Mouse (Mus musculus) liver, embryonic 14.5 days (tissue): ENCODE data around the gene Mrpl54. TPM values are rescaled to one million over a fixed set of nuclear protein-coding genes. Genes with fewer than 3 reads are reported as not detected.

Experiments
- ATAC-seq: fragments of 200-750 bp; cut with Nextera tagmentation; 2 replicates; pipeline ENCODE4 v1.8.0; 2017; ENCODE audit warnings: moderate number of reproducible peaks, mild to moderate bottlenecking, moderate library complexity; ENCODE audit not compliant: insufficient read depth
- DNase-seq, 3 experiments: peaks; one replicate each; pipeline ENCODE4 v3.0.0-alpha.2; 2012 to 2013; ENCODE audit warnings: low read depth in 3 of 3, low spot score in 3 of 3
- H3K27ac ChIP-seq: fragments of 300-500 bp; sonication (generic); 2 replicates; pipeline ENCODE4 v1.5.1; 2014; ENCODE audit warnings: moderate library complexity, mild to moderate bottlenecking, control low read depth, inconsistent platforms
- H3K27me3 ChIP-seq: fragments of 300-500 bp; sonication (generic); 2 replicates; pipeline ENCODE4 v1.6.1; 2014; ENCODE audit warnings: mild to moderate bottlenecking, low read length, moderate library complexity; ENCODE audit not compliant: control insufficient read depth, insufficient read depth
- H3K36me3 ChIP-seq: fragments of 300-500 bp; sonication (generic); replicated peaks from 2 replicates; pipeline ENCODE4 v1.6.1; 2014; ENCODE audit warnings: low read depth; ENCODE audit not compliant: control insufficient read depth, insufficient read depth
- H3K4me1 ChIP-seq, 2 experiments: fragments of 200-500 bp in 1 of 2; fragments of 300-500 bp in 1 of 2; sonication (generic) in 1 of 2; replicated peaks; 2 replicates each; pipeline ENCODE4 v1.6.1; 2012 to 2014; ENCODE audit warnings: antibody characterized with exemption in 1 of 2, inconsistent platforms in 1 of 2, low read length in 1 of 2; ENCODE audit not compliant: control insufficient read depth in 2 of 2, insufficient read depth in 2 of 2
- H3K4me2 ChIP-seq: fragments of 300-500 bp; sonication (generic); 2 replicates; pipeline ENCODE4 v1.6.1; 2014; ENCODE audit warnings: low read depth, mild to moderate bottlenecking, control low read depth, moderate library complexity
- H3K4me3 ChIP-seq, 2 experiments: fragments of 200-500 bp in 1 of 2; fragments of 300-500 bp in 1 of 2; sonication (generic) in 1 of 2; 2 replicates each; pipeline ENCODE4 v1.5.1; 2012 to 2014; ENCODE audit warnings: low read depth in 2 of 2, low read length in 2 of 2, mild to moderate bottlenecking in 2 of 2, control low read depth in 1 of 2, inconsistent platforms in 1 of 2, moderate library complexity in 1 of 2; ENCODE audit not compliant: insufficient read depth in 1 of 2
- H3K9ac ChIP-seq: fragments of 300-500 bp; sonication (generic); replicated peaks from 2 replicates; pipeline ENCODE4 v1.6.1; 2014; ENCODE audit warnings: mild to moderate bottlenecking, control low read depth, moderate library complexity
- H3K9me3 ChIP-seq: fragments of 300-500 bp; sonication (generic); 2 replicates; pipeline ENCODE4 v1.6.1; 2016; ENCODE audit warnings: low read length, mixed read lengths; ENCODE audit not compliant: control insufficient read depth
- CTCF ChIP-seq: IDR thresholded peaks from 2 replicates; pipeline ENCODE4 v1.5.1; 2016; ENCODE audit warnings: antibody characterized with exemption, low read depth, control low read depth
- EP300 ChIP-seq: IDR thresholded peaks from 2 replicates; pipeline ENCODE4 v1.6.1; 2016; ENCODE audit warnings: antibody characterized with exemption, low read depth
- WGBS: fragments of 180-500 bp; shearing (Covaris S2); extraction: QIAGEN DNeasy Blood & Tissue Kit; methylation state at CpG from one replicate; pipeline ENCODE4 v1.1.7; 2014; ENCODE audit not compliant: insufficient replicate concordance; 5-methylcytosine and 5-hydroxymethylcytosine counted together
- polyA plus RNA-seq, 2 experiments: library from polyadenylated mRNA; depleted of rRNA in 1 of 2; stranded (reverse) in 1 of 2; unstranded in 1 of 2; fragments of >200 nt; fragmentation: Nextera tagmentation in 1 of 2; extraction: Ambion mirVana in 1 of 2; gene quantifications; 2 replicates each; pipeline versions ENCODE4 v1.2.1 to v1.2.3; 2012 to 2014

The Mrpl54 gene
- polyA plus RNA-seq, 2 experiments = 49.9 to 113 TPM

GRCm38 (mm10) chr10:81294442-81294841, 27.7 kb upstream of the Mrpl54 start:
- DNase-seq = no peak
- H3K27me3 ChIP-seq = no peaks in the 10 kb centered on the region; the same call in 1 of the 2 replicates
- H3K4me2 ChIP-seq = peak overlapping the region; percentile 92
- no peak overlapping the region for H3K27ac ChIP-seq
- 23% methylated on average over 8 of the region's 8 CpGs for WGBS
- no peak for TF ChIP-seq CTCF
- no peak for TF ChIP-seq EP300
- H3K36me3 ChIP-seq = no peaks in the 10 kb centered on the region
- no peaks in the 10 kb centered on the region for H3K9me3 ChIP-seq
- H3K9ac ChIP-seq = peak overlapping the region; percentile 79; the same call in 1 of the 2 replicates
- peak overlapping the region in 1 of 2 experiments; percentile 80; a peak in 2 of 4 replicates for H3K4me3 ChIP-seq
- H3K4me1 ChIP-seq = peaks cover 14 to 43% of the 10 kb centered on the region in 2 experiments
- ATAC-seq = no peak

GRCm38 (mm10) chr10:81293334-81294030, 26.7 kb upstream of the Mrpl54 start:
- 2% methylated on average over 25 of the region's 25 CpGs for WGBS
- H3K4me3 ChIP-seq = peak overlapping the region; percentile 80 to 81
- no peaks in the 10 kb centered on the region for H3K36me3 ChIP-seq
- H3K27ac ChIP-seq = peak overlapping the region; percentile 70
- no peak for ATAC-seq
- H3K9me3 ChIP-seq = no peaks in the 10 kb centered on the region
- H3K27me3 ChIP-seq = no peaks in the 10 kb centered on the region; the same call in 1 of the 2 replicates
- peaks cover 14 to 34% of the 10 kb centered on the region in 2 experiments for H3K4me1 ChIP-seq
- H3K4me2 ChIP-seq = peak overlapping the region; percentile 92
- H3K9ac ChIP-seq = peak overlapping the region; percentile 79
- TF ChIP-seq EP300 (no peak), CTCF (peak; percentile 18; the same call in 1 of the 2 replicates)
- DNase-seq = no peak

GRCm38 (mm10) chr10:81292554-81293333, 26.0 kb upstream of the Mrpl54 start, which contains the start of gene Pip5k1c:
Gene Pip5k1c (plus strand): TSS chr10:81292963.
- ATAC-seq = peak; percentile 94
- Histone ChIP-seq H3K36me3 (no peaks in the 10 kb centered on the region), H3K4me1 (peaks cover 14 to 30% of the 10 kb centered on the region in 2 experiments), H3K4me2 (peak within 1 kb of the TSS; percentile 92), H3K9ac (peak within 1 kb of the TSS; percentile 79), H3K27ac (peak within 1 kb of the TSS; percentile 70), H3K9me3 (no peaks in the 10 kb centered on the region), H3K4me3 (peak within 1 kb of the TSS; percentile 80 to 81), H3K27me3 (no peaks in the 10 kb centered on the region; the same call in 1 of the 2 replicates)
- DNase-seq = peak; percentile 99 to 100 (median 100)
- under 1% methylated on average over 59 of the region's 80 CpGs for WGBS
- TF ChIP-seq EP300 = no peak
- peak; percentile 95 for TF ChIP-seq CTCF

GRCm38 (mm10) chr10:81291511-81292104, 24.9 kb upstream of the Mrpl54 start, which contains the start of gene Tjp3:
Gene Tjp3 (minus strand): TSS chr10:81291581.
- Histone ChIP-seq H3K36me3 (no peaks in the 10 kb centered on the region), H3K4me2 (peak within 1 kb of the TSS; percentile 5; the same call in 1 of the 2 replicates), H3K9me3 (no peaks in the 10 kb centered on the region), H3K4me1 (peaks cover 14 to 28% of the 10 kb centered on the region in 2 experiments), H3K27ac (no peak within 1 kb of the TSS), H3K4me3 (no peak within 1 kb of the TSS), H3K9ac (no peak within 1 kb of the TSS), H3K27me3 (no peaks in the 10 kb centered on the region; the same call in 1 of the 2 replicates)
- ATAC-seq = no peak
- TF ChIP-seq CTCF (no peak), EP300 (no peak)
- 47% methylated on average over 9 of the region's 9 CpGs for WGBS
- DNase-seq = no peak
